Mouse (Mus musculus) CH12.LX (cell line): ENCODE data around the gene Parvg. TPM values are rescaled to one million over a fixed set of nuclear protein-coding genes. Genes with fewer than 3 reads are reported as not detected.

Source experiments
- DNase-seq: peaks from one replicate; pipeline ENCODE4 v3.0.0-alpha.2; 2013; ENCODE audit errors: extremely low read depth
- H3K27ac ChIP-seq: 2 replicates; pipeline ENCODE4 v1.5.1; 2012; ENCODE audit warnings: low read depth, mild to moderate bottlenecking, control low read depth, moderate library complexity; ENCODE audit not compliant: insufficient read depth
- H3K27me3 ChIP-seq: replicated peaks from 2 replicates; pipeline ENCODE3; 2012; ENCODE audit warnings: inconsistent platforms
- H3K36me3 ChIP-seq, 2 experiments: replicated peaks in 1 of 2; 2 replicates each; pipeline versions ENCODE3 to v1.6.1; 2012; ENCODE audit warnings: inconsistent platforms in 1 of 2, low read length in 1 of 2, mild to moderate bottlenecking in 1 of 2, mixed read lengths in 1 of 2, moderate library complexity in 1 of 2; ENCODE audit not compliant: control insufficient read depth in 1 of 2, insufficient read depth in 1 of 2
- H3K4me1 ChIP-seq, 2 experiments: 2 replicates each; pipeline ENCODE4 v1.6.1; 2012; ENCODE audit warnings: inconsistent platforms in 1 of 2, moderate library complexity in 1 of 2; ENCODE audit not compliant: insufficient read depth in 2 of 2, control insufficient read depth in 1 of 2
- H3K4me2 ChIP-seq: 2 replicates; pipeline ENCODE4 v1.6.1; 2012; ENCODE audit warnings: low read depth, mild to moderate bottlenecking, control low read depth; ENCODE audit not compliant: poor library complexity, insufficient read depth, severe bottlenecking
- H3K4me3 ChIP-seq, 3 experiments: fragments of 150-350 bp in 1 of 3; sonication (generic) in 1 of 3; replicated peaks in 1 of 3; 2 replicates each; pipeline versions ENCODE3 to v1.5.1; 2011 to 2012; ENCODE audit warnings: low read depth in 2 of 3, low read length in 2 of 3, mild to moderate bottlenecking in 2 of 3, moderate library complexity in 2 of 3, control low read depth in 1 of 3, improper control_type of control experiment in 1 of 3, inconsistent platforms in 1 of 3, mixed read lengths in 1 of 3; ENCODE audit not compliant: poor library complexity in 1 of 3
- H3K79me2 ChIP-seq: replicated peaks from 2 replicates; pipeline ENCODE4 v1.6.1; 2012; ENCODE audit warnings: mild to moderate bottlenecking, moderate library complexity; ENCODE audit not compliant: control insufficient read depth, poor library complexity, insufficient read depth, severe bottlenecking; ENCODE audit errors: extremely low read depth
- H3K9ac ChIP-seq: 2 replicates; pipeline ENCODE4 v1.6.1; 2012; ENCODE audit warnings: low read depth, mild to moderate bottlenecking, control low read depth, moderate library complexity; ENCODE audit not compliant: insufficient read depth
- H3K9me3 ChIP-seq: replicated peaks from 2 replicates; pipeline ENCODE3; 2012; ENCODE audit warnings: low read length, inconsistent platforms, mixed read lengths
- BHLHE40 ChIP-seq: IDR thresholded peaks from 2 replicates; pipeline ENCODE4 v1.6.1; 2011; ENCODE audit warnings: mild to moderate bottlenecking, low read depth, low read length, improper control_type of control experiment
- EP300 ChIP-seq: IDR thresholded peaks from 2 replicates; pipeline ENCODE4 v1.6.1; 2011; ENCODE audit warnings: low read length, improper control_type of control experiment
- ETS1 ChIP-seq: conservative IDR thresholded peaks from 2 replicates; pipeline ENCODE4 v1.6.1; 2012; ENCODE audit warnings: low read depth, mild to moderate bottlenecking, inconsistent platforms, low read length, improper control_type of control experiment, moderate library complexity
- HCFC1 ChIP-seq: IDR thresholded peaks from 2 replicates; pipeline ENCODE4 v1.6.1; 2012; ENCODE audit warnings: low read depth, mild to moderate bottlenecking, inconsistent platforms, low read length, improper control_type of control experiment
- IRF4 ChIP-seq: IDR thresholded peaks from 2 replicates; pipeline ENCODE4 v1.6.1; 2014; ENCODE audit warnings: low read depth, mild to moderate bottlenecking, inconsistent platforms, low read length, improper control_type of control experiment
- JUN ChIP-seq: IDR thresholded peaks from 2 replicates; pipeline ENCODE4 v1.6.1; 2011; ENCODE audit warnings: low read depth, mild to moderate bottlenecking, low read length, improper control_type of control experiment, moderate library complexity; ENCODE audit not compliant: insufficient read depth
- KAT2A ChIP-seq: IDR thresholded peaks from 2 replicates; pipeline ENCODE4 v1.6.1; 2012; ENCODE audit warnings: low read length, improper control_type of control experiment, inconsistent platforms; ENCODE audit not compliant: insufficient replicate concordance
- MAX ChIP-seq: IDR thresholded peaks from 2 replicates; pipeline ENCODE4 v1.6.1; 2011; ENCODE audit warnings: low read length, improper control_type of control experiment
- MAZ ChIP-seq: IDR thresholded peaks from 2 replicates; pipeline ENCODE4 v1.6.1; 2012; ENCODE audit warnings: low read depth, mild to moderate bottlenecking, inconsistent platforms, low read length, improper control_type of control experiment, moderate library complexity
- MEF2A ChIP-seq: IDR thresholded peaks from 2 replicates; pipeline ENCODE4 v1.6.1; 2014; ENCODE audit warnings: low read depth, mild to moderate bottlenecking, inconsistent platforms, low read length, improper control_type of control experiment, borderline replicate concordance
- MXI1 ChIP-seq: IDR thresholded peaks from 2 replicates; pipeline ENCODE4 v1.6.1; 2011; ENCODE audit warnings: mild to moderate bottlenecking, low read depth, low read length, improper control_type of control experiment
- MYC ChIP-seq: IDR thresholded peaks from 2 replicates; pipeline ENCODE4 v1.6.1; 2011; ENCODE audit warnings: low read depth, mild to moderate bottlenecking, improper control_type of control experiment, low read length
- NELFE ChIP-seq: IDR thresholded peaks from 2 replicates; pipeline ENCODE4 v1.6.1; 2011; ENCODE audit warnings: low read depth, low read length, improper control_type of control experiment
- NRF1 ChIP-seq: IDR thresholded peaks from 2 replicates; pipeline ENCODE4 v1.6.1; 2014; ENCODE audit warnings: low read depth, mild to moderate bottlenecking, inconsistent platforms, low read length, improper control_type of control experiment, moderate library complexity
- POLR2A ChIP-seq: IDR thresholded peaks from 2 replicates; pipeline ENCODE4 v1.6.1; 2011; ENCODE audit warnings: low read depth, mild to moderate bottlenecking, improper control_type of control experiment, low read length
- POLR2AphosphoS2 ChIP-seq: IDR thresholded peaks from 2 replicates; pipeline ENCODE4 v1.6.1; 2011; ENCODE audit warnings: low read depth, low read length, improper control_type of control experiment
- RAD21 ChIP-seq: IDR thresholded peaks from 2 replicates; pipeline ENCODE4 v1.6.1; 2011; ENCODE audit warnings: low read depth, mild to moderate bottlenecking, low read length, improper control_type of control experiment, moderate library complexity
- RCOR1 ChIP-seq: conservative IDR thresholded peaks from 2 replicates; pipeline ENCODE4 v1.6.1; 2012; ENCODE audit warnings: low read depth, mild to moderate bottlenecking, inconsistent platforms, low read length, improper control_type of control experiment
- SIN3A ChIP-seq: IDR thresholded peaks from 2 replicates; pipeline ENCODE4 v1.6.1; 2012; ENCODE audit warnings: low read length, improper control_type of control experiment, inconsistent platforms
- SMC3 ChIP-seq: IDR thresholded peaks from 2 replicates; pipeline ENCODE4 v1.6.1; 2011; ENCODE audit warnings: low read depth, low read length, improper control_type of control experiment
- TCF12 ChIP-seq: IDR thresholded peaks from 2 replicates; pipeline ENCODE4 v1.6.1; 2014; ENCODE audit warnings: low read depth, mild to moderate bottlenecking, inconsistent platforms, low read length, improper control_type of control experiment
- USF1 ChIP-seq: IDR thresholded peaks from 2 replicates; pipeline ENCODE4 v1.6.1; 2014; ENCODE audit warnings: low read depth, mild to moderate bottlenecking, inconsistent platforms, low read length, improper control_type of control experiment
- ZC3H11A ChIP-seq: IDR thresholded peaks from 2 replicates; pipeline ENCODE4 v1.6.1; 2012; ENCODE audit warnings: low read depth, mild to moderate bottlenecking, inconsistent platforms, low read length, improper control_type of control experiment
- ZKSCAN1 ChIP-seq: IDR thresholded peaks from 2 replicates; pipeline ENCODE4 v1.6.1; 2012; ENCODE audit warnings: low read depth, inconsistent platforms, low read length, improper control_type of control experiment, borderline replicate concordance
- ZMIZ1 ChIP-seq: IDR thresholded peaks from 2 replicates; pipeline ENCODE4 v1.6.1; 2012; ENCODE audit warnings: low read depth, mild to moderate bottlenecking, inconsistent platforms, low read length, improper control_type of control experiment
- dilution Hi-C: fragments of 300-500 bp; cut with MboI; formaldehyde crosslinking; loops from 2 replicates; pipeline ENCODE4 v1.14.3; 2020; ENCODE audit warnings: low sequenced_read_pairs; ENCODE audit not compliant: extremely low pct_unique_long_range_greater_than_20kb, extremely low pct_ligation_motif_present
- in situ Hi-C: fragments of 300-500 bp; cut with MboI; formaldehyde crosslinking; loops from 3 replicates; pipeline ENCODE4 v1.14.3; 2019; ENCODE audit warnings: low sequenced_read_pairs, low pct_ligation_motif_present, low pct_unique_long_range_greater_than_20kb, mixed read lengths
- polyA plus RNA-seq: library from polyadenylated mRNA; unstranded; fragments of >175 nt; gene quantifications from 2 replicates; pipeline ENCODE4 v1.2.1, GENCODE M21; 2012; ENCODE audit warnings: low read depth; ENCODE audit not compliant: insufficient read length
- total RNA-seq, 2 experiments: library from RNA; depleted of rRNA; stranded (reverse); fragments of 300-350 nt in 1 of 2; fragments of >200 nt in 1 of 2; gene quantifications; 2 replicates each; pipeline ENCODE4 v1.2.3; 2012 to 2014

Parvg gene
- total and polyA plus RNA-seq, 3 experiments = 93.7 to 140 (median 98.3) TPM

- TF ChIP-seq MAZ (no peak), KAT2A (no peak), MXI1 (no peak)
These were observed 20.6 kb upstream of the Parvg start (continued) for GRCm38 (mm10) chr15:84303264-84303663.

- H3K36me3 ChIP-seq = no peaks in the 10 kb centered on the region
- H3K27me3 ChIP-seq = no peaks in the 10 kb centered on the region
- H3K4me2 ChIP-seq = no peak overlapping the region
- TF ChIP-seq NRF1 = no peak
- TF ChIP-seq MEF2A = no peak
- TF ChIP-seq MAX = no peak
- no peak for TF ChIP-seq RCOR1
- TF ChIP-seq USF1 = no peak
- no peak for TF ChIP-seq MYC
- H3K9ac ChIP-seq = no peak overlapping the region
- dilution Hi-C loops = no loop called here
- DNase-seq = no peak
- H3K9me3 ChIP-seq = no peaks in the 10 kb centered on the region
- in situ Hi-C loops = no loop called here
- no peak overlapping the region for H3K4me3 ChIP-seq
- H3K79me2 ChIP-seq = no peaks in the 10 kb centered on the region
- H3K4me1 ChIP-seq = peaks cover 26 to 46% of the 10 kb centered on the region in 2 experiments
- H3K27ac ChIP-seq = no peak overlapping the region
These were observed 18.5 kb upstream of the Parvg start for GRCm38 (mm10) chr15:84305333-84305732.

GRCm38 (mm10) chr15:84310271-84310670, 13.6 kb upstream of the Parvg start:
- dilution Hi-C loops = no loop called here
- Histone ChIP-seq H3K9me3 (no peaks in the 10 kb centered on the region), H3K4me3 (no peak overlapping the region), H3K79me2 (no peaks in the 10 kb centered on the region)
- TF ChIP-seq ZKSCAN1 (no peak), KAT2A (no peak), TCF12 (no peak), IRF4 (no peak), RAD21 (no peak), POLR2A (no peak), SMC3 (no peak), BHLHE40 (no peak), HCFC1 (no peak), ZMIZ1 (no peak), JUN (no peak), ETS1 (no peak), NELFE (no peak), ZC3H11A (no peak), EP300 (no peak), POLR2AphosphoS2 (no peak), USF1 (no peak), MYC (no peak), SIN3A (no peak), RCOR1 (no peak)
- TF ChIP-seq, all 38 proteins: peak for 0
- Histone ChIP-seq H3K27me3 (no peaks in the 10 kb centered on the region), H3K36me3 (no peaks in the 10 kb centered on the region), H3K4me1 (peaks cover 27 to 44% of the 10 kb centered on the region in 2 experiments), H3K4me2 (no peak overlapping the region), H3K27ac (no peak overlapping the region), H3K9ac (no peak overlapping the region)
- in situ Hi-C loops = no loop called here
- DNase-seq = no peak
